Mouse (Mus musculus) embryonic facial prominence, embryonic 13.5 days (tissue): Measurements from ENCODE around the gene Plp2. TPM values are rescaled to one million over a fixed set of nuclear protein-coding genes. Genes with fewer than 3 reads are reported as not detected.
"Not testable (repeated sequence)": the region's sequence is repeated elsewhere in the genome, so short reads cannot be mapped to it uniquely, and the experiment has no call there.

Source experiments
- ATAC-seq: fragments of 200-750 bp; cut with Nextera tagmentation; 2 replicates; pipeline ENCODE4 v1.8.0; 2017; ENCODE audit warnings: low read depth; ENCODE audit not compliant: insufficient number of reproducible peaks, insufficient read depth, low FRiP score, low TSS enrichment
- H3K27ac ChIP-seq: fragments of 300-500 bp; sonication (generic); 2 replicates; pipeline ENCODE4 v1.5.1; 2015; ENCODE audit warnings: moderate library complexity, mild to moderate bottlenecking, inconsistent platforms
- H3K27me3 ChIP-seq: fragments of 300-500 bp; sonication (generic); 2 replicates; pipeline ENCODE4 v1.6.1; 2015; ENCODE audit warnings: mild to moderate bottlenecking, inconsistent platforms
- H3K36me3 ChIP-seq: fragments of 300-500 bp; sonication (generic); 2 replicates; pipeline ENCODE4 v1.6.1; 2015; ENCODE audit warnings: mild to moderate bottlenecking, inconsistent platforms
- H3K4me1 ChIP-seq: fragments of 300-500 bp; sonication (generic); 2 replicates; pipeline ENCODE4 v1.6.1; 2015; ENCODE audit warnings: inconsistent platforms
- H3K4me2 ChIP-seq: fragments of 300-500 bp; sonication (generic); 2 replicates; pipeline ENCODE4 v1.6.1; 2015; ENCODE audit warnings: moderate library complexity, mild to moderate bottlenecking, inconsistent platforms
- H3K4me3 ChIP-seq: fragments of 300-500 bp; sonication (generic); 2 replicates; pipeline ENCODE4 v1.5.1; 2015; ENCODE audit warnings: mild to moderate bottlenecking, inconsistent platforms
- H3K9ac ChIP-seq: fragments of 300-500 bp; sonication (generic); 2 replicates; pipeline ENCODE4 v1.6.1; 2015; ENCODE audit warnings: mild to moderate bottlenecking, inconsistent platforms
- H3K9me3 ChIP-seq: fragments of 300-500 bp; sonication (generic); 2 replicates; pipeline ENCODE4 v1.6.1; 2016; ENCODE audit warnings: inconsistent platforms
- WGBS: fragments of 180-500 bp; shearing (Covaris S2); methylation state at CpG from one replicate; pipeline ENCODE4 v1.1.7; 2015; ENCODE audit warnings: mixed read lengths; 5-methylcytosine and 5-hydroxymethylcytosine counted together
- polyA plus RNA-seq: library from polyadenylated mRNA; unstranded; fragments of >200 nt; fragmentation: Nextera tagmentation; extraction: Ambion mirVana; gene quantifications from 2 replicates; pipeline ENCODE4 v1.2.1, GENCODE M21; 2015

The Plp2 gene
- 100 and 115 TPM in 2 replicates for polyA plus RNA-seq

- peak within 1 kb of the TSS; percentile 49 for H3K4me3 ChIP-seq
Measured at GRCm38 (mm10) chrX:7670921-7671623, at the start of gene Plp2. Plp2 (minus strand) TSS chrX:7671390.

GRCm38 (mm10) chrX:7716058-7716457 lies 44.9 kb upstream of the Plp2 start:
- H3K36me3 ChIP-seq, H3K27ac ChIP-seq, ATAC-seq, H3K4me2 ChIP-seq, H3K4me1 ChIP-seq, H3K4me3 ChIP-seq, H3K9ac ChIP-seq, H3K27me3 ChIP-seq, H3K9me3 ChIP-seq: not testable (repeated sequence)
- WGBS, result 44% methylated on average over 1 of the region's 1 CpGs

More at GRCm38 (mm10) chrX:7670921-7671623, at the start of gene Plp2:
- H3K36me3 ChIP-seq, result peaks cover 12% of the 10 kb centered on the region; the same call in 1 of the 2 replicates
- H3K27me3 ChIP-seq, result no peaks in the 10 kb centered on the region
- no peaks in the 10 kb centered on the region for H3K9me3 ChIP-seq
- WGBS, result 24% methylated on average over 36 of the region's 36 CpGs
- 0 out of 2 replicates have a peak, but pooled peaks have one; percentile 7 for ATAC-seq
- H3K4me1 ChIP-seq, result no peaks in the 10 kb centered on the region
- H3K4me2 ChIP-seq, result peak within 1 kb of the TSS; percentile 57
- H3K9ac ChIP-seq, result peak within 1 kb of the TSS; percentile 67
- peak within 1 kb of the TSS; percentile 80 for H3K27ac ChIP-seq

GRCm38 (mm10) chrX:7714135-7714899 lies 43.1 kb upstream of the Plp2 start, which contains the start of gene Wdr45:
Wdr45 (plus strand) TSS chrX:7714333.
- not testable (repeated sequence) for H3K9me3 ChIP-seq, H3K36me3 ChIP-seq, H3K27me3 ChIP-seq, H3K27ac ChIP-seq, H3K4me1 ChIP-seq
- Histone ChIP-seq H3K4me2 (peak within 1 kb of the TSS; percentile 55), H3K4me3 (peak within 1 kb of the TSS; percentile 36), H3K9ac (peak within 1 kb of the TSS; percentile 59; the same call in 1 of the 2 replicates)
- 22% methylated on average over 51 of the region's 60 CpGs for WGBS
- peak; percentile 97 for ATAC-seq

- not testable (repeated sequence) for H3K4me1 ChIP-seq, H3K36me3 ChIP-seq, H3K27me3 ChIP-seq, ATAC-seq, H3K27ac ChIP-seq, H3K9me3 ChIP-seq
- peak overlapping the region; percentile 55 for H3K4me2 ChIP-seq
- 22% methylated on average over 6 of the region's 12 CpGs for WGBS
- peak overlapping the region; percentile 36 for H3K4me3 ChIP-seq
- peak overlapping the region; percentile 59; the same call in 1 of the 2 replicates for H3K9ac ChIP-seq
Measured at GRCm38 (mm10) chrX:7713764-7714134, 42.6 kb upstream of the Plp2 start.

- Histone ChIP-seq H3K4me3 (peak within 1 kb of the TSS; percentile 58), H3K4me2 (peak within 1 kb of the TSS; percentile 60), H3K9me3 (no peaks in the 10 kb centered on the region), H3K27me3 (no peaks in the 10 kb centered on the region), H3K9ac (peak within 1 kb of the TSS; percentile 72), H3K4me1 (peaks cover 5% of the 10 kb centered on the region; the same call in 1 of the 2 replicates), H3K27ac (peak within 1 kb of the TSS; percentile 33; the same call in 1 of the 2 replicates), H3K36me3 (peaks cover 6% of the 10 kb centered on the region; the same call in 1 of the 2 replicates)
- ATAC-seq, result peak; percentile 85
- 23% methylated on average over 33 of the region's 33 CpGs for WGBS
Measured at GRCm38 (mm10) chrX:7696954-7697381, 25.8 kb upstream of the Plp2 start, which contains the start of gene Gpkow. Gpkow (plus strand) TSS chrX:7697131.

GRCm38 (mm10) chrX:7696520-7696919 lies 25.3 kb upstream of the Plp2 start:
- no peak overlapping the region for H3K27ac ChIP-seq
- 43% methylated on average over 6 of the region's 6 CpGs for WGBS

GRCm38 (mm10) chrX:7692862-7693261 lies 21.7 kb upstream of the Plp2 start:
- no peak for ATAC-seq
- Histone ChIP-seq H3K4me3 (no peak overlapping the region), H3K27me3 (no peaks in the 10 kb centered on the region), H3K9me3 (no peaks in the 10 kb centered on the region), H3K27ac (no peak overlapping the region), H3K4me2 (no peak overlapping the region), H3K4me1 (no peaks in the 10 kb centered on the region), H3K9ac (no peak overlapping the region), H3K36me3 (no peaks in the 10 kb centered on the region)
- 40% methylated on average over 4 of the region's 4 CpGs for WGBS

More at GRCm38 (mm10) chrX:7696520-7696919, 25.3 kb upstream of the Plp2 start:
- no peaks in the 10 kb centered on the region for H3K27me3 ChIP-seq
- H3K9me3 ChIP-seq, result no peaks in the 10 kb centered on the region
- peaks cover 5% of the 10 kb centered on the region; the same call in 1 of the 2 replicates for H3K4me1 ChIP-seq
- H3K4me3 ChIP-seq, result peak overlapping the region; percentile 58; the same call in 1 of the 2 replicates
- peaks cover 2% of the 10 kb centered on the region; the same call in 1 of the 2 replicates for H3K36me3 ChIP-seq
- H3K4me2 ChIP-seq, result peak overlapping the region; percentile 46
- no peak overlapping the region for H3K9ac ChIP-seq
- ATAC-seq, result no peak

- no peaks in the 10 kb centered on the region for H3K9me3 ChIP-seq
- H3K9ac ChIP-seq, result no peak overlapping the region
- WGBS, result 49% methylated on average over 3 of the region's 3 CpGs
- no peaks in the 10 kb centered on the region for H3K36me3 ChIP-seq
- H3K4me1 ChIP-seq, result no peaks in the 10 kb centered on the region
- no peaks in the 10 kb centered on the region for H3K27me3 ChIP-seq
- ATAC-seq, result no peak
- no peak overlapping the region for H3K4me3 ChIP-seq
- no peak overlapping the region for H3K4me2 ChIP-seq
- no peak overlapping the region for H3K27ac ChIP-seq
Measured at GRCm38 (mm10) chrX:7690486-7690885, 19.3 kb upstream of the Plp2 start.

GRCm38 (mm10) chrX:7688321-7688720 lies 17.1 kb upstream of the Plp2 start:
- Histone ChIP-seq H3K27ac (no peak overlapping the region), H3K27me3 (no peaks in the 10 kb centered on the region), H3K9me3 (no peaks in the 10 kb centered on the region), H3K36me3 (no peaks in the 10 kb centered on the region), H3K9ac (no peak overlapping the region), H3K4me1 (no peaks in the 10 kb centered on the region), H3K4me3 (no peak overlapping the region), H3K4me2 (no peak overlapping the region)
- WGBS, result 95% methylated on average over 2 of the region's 2 CpGs
- ATAC-seq, result no peak

GRCm38 (mm10) chrX:7680864-7681263 lies 9.7 kb upstream of the Plp2 start, which contains the start of gene Magix:
Magix (minus strand) TSS chrX:7681251.
- 61% methylated on average over 14 of the region's 14 CpGs for WGBS
- 0 out of 2 replicates have a peak within 1 kb of the TSS, but pooled peaks have one; percentile 49 for H3K9ac ChIP-seq
- no peak for ATAC-seq

GRCm38 (mm10) chrX:7680057-7680412 lies 8.8 kb upstream of the Plp2 start:
- Histone ChIP-seq H3K27me3 (no peaks in the 10 kb centered on the region), H3K4me1 (no peaks in the 10 kb centered on the region), H3K9ac (0 out of 2 replicates have a peak overlapping the region, but pooled peaks have one; percentile 49), H3K27ac (no peak overlapping the region), H3K4me3 (peak overlapping the region; percentile 33), H3K9me3 (no peaks in the 10 kb centered on the region), H3K4me2 (peak overlapping the region; percentile 54), H3K36me3 (no peaks in the 10 kb centered on the region)
- WGBS, result 20% methylated on average over 12 of the region's 12 CpGs
- no peak for ATAC-seq

More at GRCm38 (mm10) chrX:7680864-7681263, 9.7 kb upstream of the Plp2 start, which contains the start of gene Magix:
- Histone ChIP-seq H3K4me2 (peak within 1 kb of the TSS; percentile 54), H3K27me3 (no peaks in the 10 kb centered on the region), H3K4me1 (no peaks in the 10 kb centered on the region), H3K27ac (no peak within 1 kb of the TSS), H3K9me3 (no peaks in the 10 kb centered on the region), H3K36me3 (no peaks in the 10 kb centered on the region), H3K4me3 (peak within 1 kb of the TSS; percentile 33)
